Mouse (Mus musculus) heart, adult 18-20 months (tissue): ENCODE data around the gene Gm12666. TPM values are rescaled to one million over a fixed set of nuclear protein-coding genes. Genes with fewer than 3 reads are reported as not detected.
"Not testable (repeated sequence)": the region's sequence is repeated elsewhere in the genome, so short reads cannot be mapped to it uniquely, and the experiment has no call there.

Source experiments
- DNase-seq, 2 experiments: peaks; one replicate each; pipeline ENCODE4 v3.0.0; 2021 to 2022; ENCODE audit warnings: mixed read lengths in 1 of 2
- long read RNA-seq, 2 experiments: library from polyadenylated mRNA; stranded (forward); transcript quantifications; one replicate each; pipeline ENCODE4 v2.0.0; 2021
- total RNA-seq, 2 experiments: library from RNA; stranded (reverse); gene quantifications; 2 replicates each; pipeline ENCODE4 v1.2.3; 2021

Gene Gm12666
- total RNA-seq = 1 to 10 TPM; 1.2 to 1.7 TPM
- long read RNA-seq, experiment 1 = 0 reads
- long read RNA-seq, experiment 2 = 0 reads

DNA sequence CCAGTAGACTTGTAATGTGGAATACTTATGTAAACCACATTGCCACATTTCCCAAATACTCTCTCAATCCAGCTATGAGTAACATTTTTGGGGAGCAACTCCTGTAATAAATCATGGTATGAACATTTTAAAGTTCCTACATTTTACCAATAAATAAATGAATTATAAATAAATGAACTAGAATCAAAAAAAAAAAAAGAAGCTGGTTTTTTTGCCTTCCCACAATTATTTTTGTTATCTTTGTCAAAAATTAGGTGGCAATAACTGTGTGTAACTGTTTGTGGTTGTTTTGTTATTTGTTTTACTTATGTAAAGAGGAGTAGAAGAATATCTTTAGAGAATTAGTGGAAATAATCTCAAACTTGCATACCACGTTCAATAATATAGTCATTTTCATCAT is at the start of gene Gm12666:
TSS of gene Gm12666 (minus strand) at position 101 of the 400 bp plus-strand sequence.
- not testable (repeated sequence) for DNase-seq

DNA sequence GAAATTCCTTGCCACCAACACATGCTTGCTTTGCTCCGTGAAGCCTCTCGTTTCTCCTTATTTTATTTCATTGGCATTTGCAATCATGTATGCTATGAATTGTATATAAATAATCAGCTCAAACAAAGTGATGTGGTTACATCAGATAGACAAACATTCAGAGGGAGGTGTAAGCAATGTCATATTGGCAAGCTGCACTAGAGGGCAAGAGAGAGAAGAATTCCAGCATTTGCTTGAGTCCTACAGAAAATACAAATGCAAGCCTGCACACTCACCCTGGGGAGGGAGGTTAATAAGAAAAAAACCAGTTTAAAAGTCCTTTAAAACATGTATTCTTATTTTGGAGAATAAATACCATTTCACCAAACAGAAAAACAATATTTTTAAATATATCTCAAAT is 34.8 kb upstream of the Gm12666 start:
- DNase-seq = no peak

DNA sequence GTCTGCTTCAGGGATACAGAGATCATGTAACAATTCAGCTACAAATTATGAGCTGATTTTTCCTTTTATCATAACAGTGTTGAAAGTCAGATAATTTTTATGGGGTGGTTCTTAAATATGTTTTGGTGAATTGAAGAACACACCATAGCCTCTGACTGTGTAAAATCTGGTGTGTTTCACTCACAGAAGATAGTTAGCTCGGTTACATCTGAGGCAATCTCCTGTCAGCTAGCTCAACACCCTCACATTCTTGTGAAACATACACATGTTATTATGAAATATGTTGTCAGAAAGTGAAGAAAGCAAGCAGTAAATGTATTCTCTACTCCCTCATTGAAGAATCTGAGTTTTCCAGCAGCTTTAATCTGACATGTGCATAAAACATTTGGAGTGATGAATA is 24.7 kb upstream of the Gm12666 start:
- no peak for DNase-seq

DNA sequence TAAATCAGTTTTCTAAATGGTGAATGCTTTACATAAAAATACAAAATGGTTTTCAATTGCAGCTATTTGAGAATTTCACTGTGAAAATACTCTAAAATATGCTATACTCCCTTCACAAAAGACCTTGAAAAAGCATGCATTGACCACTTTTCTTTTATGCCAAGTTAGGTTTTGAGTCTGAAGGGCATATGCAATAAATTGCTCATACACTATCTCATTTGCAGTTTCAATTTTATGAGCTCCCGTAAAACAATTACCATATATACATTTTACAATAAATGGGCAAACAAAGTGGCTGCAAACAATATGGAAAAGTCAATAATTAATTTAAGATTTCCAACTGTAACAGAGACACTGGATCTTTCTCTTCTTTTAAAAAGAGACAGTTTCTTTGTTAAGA is 38.9 kb downstream of the Gm12666 start:
- DNase-seq = no peak

DNA sequence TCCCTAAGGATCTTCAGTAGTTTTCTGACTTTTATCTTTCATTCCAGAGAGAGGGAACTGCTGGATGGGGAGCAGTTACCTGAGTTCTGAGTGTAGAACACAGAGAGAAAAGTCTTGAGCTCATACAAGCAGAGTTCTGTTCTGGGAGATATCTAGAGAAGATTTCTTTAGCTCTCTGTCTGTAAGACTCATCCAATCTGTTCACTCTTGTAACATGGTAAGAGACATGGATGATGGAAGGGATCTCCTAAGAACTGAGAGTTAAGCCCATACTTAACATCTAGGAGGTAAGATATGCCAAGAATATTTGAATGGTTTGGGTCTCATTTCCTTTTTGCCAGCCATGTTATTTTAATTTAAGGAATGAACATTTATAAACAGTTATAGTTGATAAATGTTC is 44.4 kb downstream of the Gm12666 start, which contains the start of gene Izumo3:
TSS of gene Izumo3 (minus strand) at position 101 of the 400 bp plus-strand sequence.
- DNase-seq = no peak

Other genes with a start within 250 kb of the Gm12666 start
- gene Izumo3, start 44.5 kb downstream of the Gm12666 start, total RNA-seq = not detected